Mouse (Mus musculus) heart, adult 11 months (tissue): Measurements from ENCODE around the gene 1700056E22Rik.

Experiments used
- DNase-seq: peaks from one replicate; pipeline ENCODE4 v3.0.0; 2022

The 1700056E22Rik gene

DNA sequence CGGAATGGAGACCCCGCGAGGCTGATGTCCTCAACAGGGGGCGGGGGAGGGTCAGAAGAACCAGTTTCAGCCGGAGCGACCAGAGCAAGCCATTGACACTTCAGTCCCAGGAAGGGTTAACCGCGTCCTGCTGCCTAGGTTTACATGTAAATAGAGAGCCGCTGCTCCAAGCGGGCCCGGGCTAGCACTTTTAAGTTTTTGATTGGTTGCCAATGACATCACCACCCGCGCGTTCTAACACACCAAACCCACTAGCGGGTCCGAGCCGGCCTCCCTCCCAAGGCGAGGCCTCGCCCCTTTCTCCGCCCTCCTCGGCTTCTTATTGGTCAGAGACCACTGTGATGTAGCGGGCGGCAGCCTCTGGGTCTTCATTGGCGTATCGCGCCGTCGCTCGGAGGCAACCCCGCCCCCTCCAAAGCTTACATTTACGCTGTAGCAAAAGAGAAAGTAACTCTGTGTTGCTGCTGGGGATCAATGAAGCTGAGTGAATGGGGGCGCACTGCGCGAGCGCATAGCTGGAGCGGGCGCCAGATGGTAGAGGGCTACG is at the start of gene 1700056E22Rik:
1700056E22Rik (minus strand) TSS at position 291 of the 547 bp plus-strand sequence.
- peak; percentile 100 for DNase-seq

DNA sequence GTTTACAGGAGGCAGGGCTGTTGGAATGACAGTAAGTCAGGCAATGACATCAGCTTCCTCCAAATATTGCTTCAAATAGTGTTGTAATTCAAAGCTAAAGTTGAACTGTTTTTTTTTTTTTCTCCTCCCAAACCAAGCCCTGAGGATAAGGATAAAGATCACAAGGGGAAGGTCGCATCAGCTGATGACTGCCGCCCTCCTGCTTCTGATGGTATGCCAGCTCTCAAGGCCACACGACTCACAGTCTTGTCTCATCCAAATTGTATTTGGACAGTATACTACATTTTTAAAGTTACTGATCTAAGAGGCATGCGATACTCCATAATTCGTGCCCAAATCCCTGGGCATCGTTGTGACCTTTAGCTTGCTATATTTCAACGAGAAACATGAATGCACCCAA is 49.1 kb upstream of the 1700056E22Rik start:
- peak; percentile 80 for DNase-seq

DNA sequence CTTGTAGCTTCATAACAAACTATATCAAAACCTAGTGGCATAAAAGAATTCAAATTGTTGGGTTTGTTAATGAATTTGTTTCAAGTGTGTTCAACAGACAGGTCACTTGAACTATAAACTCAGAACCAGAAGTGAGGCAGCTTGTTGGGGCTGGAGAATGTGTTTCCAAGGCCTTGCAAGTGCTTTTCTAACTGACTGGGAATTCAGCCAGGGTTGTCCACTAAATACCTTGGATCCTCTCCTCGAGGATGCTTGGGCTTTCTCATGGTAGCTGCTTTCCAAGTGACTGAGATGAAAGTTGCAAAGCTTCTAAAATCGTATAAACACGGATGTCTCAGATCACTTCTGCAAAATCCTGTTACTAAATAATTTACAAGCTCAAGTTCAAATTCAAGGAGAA is 48.6 kb upstream of the 1700056E22Rik start:
- DNase-seq, result peak; percentile 55

DNA sequence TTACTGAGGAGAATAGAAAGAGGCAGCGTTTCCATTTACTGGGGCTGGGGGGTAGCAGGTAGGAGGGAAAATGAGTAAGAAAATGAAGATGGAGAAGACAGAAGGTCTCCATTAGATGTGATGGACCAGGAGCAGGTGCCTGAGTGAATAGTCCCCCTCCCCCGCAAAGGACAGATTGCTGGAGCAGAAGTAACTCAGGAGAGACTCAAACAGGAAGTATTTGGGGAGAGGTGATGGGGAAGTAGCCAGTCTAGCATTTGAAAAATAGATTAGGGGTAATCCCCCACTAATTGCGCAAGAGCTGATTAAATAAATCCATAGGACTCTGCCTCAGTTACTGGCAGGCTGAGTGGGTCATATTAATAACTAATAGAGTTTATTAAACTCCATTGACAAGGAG is 45.2 kb upstream of the 1700056E22Rik start:
- peak; percentile 60 for DNase-seq

DNA sequence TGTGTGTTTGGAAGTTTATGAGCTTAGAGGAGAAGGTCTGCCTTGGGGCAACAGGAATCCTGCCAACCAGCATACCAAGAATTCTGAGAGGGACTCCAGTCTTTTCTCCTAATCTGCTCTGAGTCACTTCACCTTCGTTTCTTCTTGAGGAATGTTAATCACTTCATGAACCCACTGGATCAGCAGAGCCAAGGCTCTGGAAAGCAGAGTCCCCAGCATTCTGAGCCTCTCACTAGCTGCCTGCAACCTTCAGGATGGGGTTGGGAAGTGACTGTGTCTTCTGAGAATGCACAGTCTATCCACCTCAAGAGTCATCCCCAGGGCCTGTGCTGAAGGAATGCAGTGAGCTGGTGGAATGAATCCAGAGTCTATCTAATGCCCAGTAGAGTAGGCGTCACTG is 42.7 kb upstream of the 1700056E22Rik start:
- peak; percentile 81 for DNase-seq

DNA sequence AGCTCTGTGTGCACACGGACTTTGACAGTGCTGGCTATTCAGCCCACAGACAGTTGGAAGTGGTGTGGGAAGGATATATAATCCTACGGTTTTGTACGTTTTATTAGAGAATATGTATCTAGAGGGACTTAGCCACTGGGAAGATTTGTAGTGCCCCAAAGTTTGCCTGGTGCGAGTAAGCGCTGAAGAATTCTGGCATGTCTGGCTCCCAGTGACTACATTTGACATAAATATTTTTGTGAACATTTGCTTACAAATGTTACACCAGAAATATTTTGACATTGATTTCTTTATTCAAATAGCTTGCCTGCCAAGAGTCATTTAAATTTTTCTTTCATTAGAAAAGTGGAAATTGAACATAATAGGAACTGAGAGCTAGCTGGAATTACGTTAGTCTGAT is 42.0 kb upstream of the 1700056E22Rik start:
- peak; percentile 33 for DNase-seq

DNA sequence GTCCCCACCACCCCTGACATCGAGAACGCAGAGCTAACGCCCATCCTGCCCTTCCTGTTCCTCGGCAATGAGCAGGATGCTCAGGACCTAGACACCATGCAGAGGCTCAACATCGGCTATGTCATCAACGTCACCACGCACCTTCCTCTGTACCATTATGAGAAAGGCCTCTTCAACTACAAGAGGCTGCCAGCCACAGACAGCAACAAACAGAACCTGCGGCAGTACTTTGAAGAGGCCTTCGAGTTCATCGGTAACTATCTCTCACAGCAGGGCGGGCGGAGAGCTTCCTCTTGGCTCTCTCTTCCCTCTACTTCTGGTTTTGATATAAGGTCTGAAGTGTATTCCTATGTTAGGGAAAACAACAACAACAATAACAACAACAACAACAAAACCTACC is 34.9 kb upstream of the 1700056E22Rik start:
- peak; percentile 78 for DNase-seq

DNA sequence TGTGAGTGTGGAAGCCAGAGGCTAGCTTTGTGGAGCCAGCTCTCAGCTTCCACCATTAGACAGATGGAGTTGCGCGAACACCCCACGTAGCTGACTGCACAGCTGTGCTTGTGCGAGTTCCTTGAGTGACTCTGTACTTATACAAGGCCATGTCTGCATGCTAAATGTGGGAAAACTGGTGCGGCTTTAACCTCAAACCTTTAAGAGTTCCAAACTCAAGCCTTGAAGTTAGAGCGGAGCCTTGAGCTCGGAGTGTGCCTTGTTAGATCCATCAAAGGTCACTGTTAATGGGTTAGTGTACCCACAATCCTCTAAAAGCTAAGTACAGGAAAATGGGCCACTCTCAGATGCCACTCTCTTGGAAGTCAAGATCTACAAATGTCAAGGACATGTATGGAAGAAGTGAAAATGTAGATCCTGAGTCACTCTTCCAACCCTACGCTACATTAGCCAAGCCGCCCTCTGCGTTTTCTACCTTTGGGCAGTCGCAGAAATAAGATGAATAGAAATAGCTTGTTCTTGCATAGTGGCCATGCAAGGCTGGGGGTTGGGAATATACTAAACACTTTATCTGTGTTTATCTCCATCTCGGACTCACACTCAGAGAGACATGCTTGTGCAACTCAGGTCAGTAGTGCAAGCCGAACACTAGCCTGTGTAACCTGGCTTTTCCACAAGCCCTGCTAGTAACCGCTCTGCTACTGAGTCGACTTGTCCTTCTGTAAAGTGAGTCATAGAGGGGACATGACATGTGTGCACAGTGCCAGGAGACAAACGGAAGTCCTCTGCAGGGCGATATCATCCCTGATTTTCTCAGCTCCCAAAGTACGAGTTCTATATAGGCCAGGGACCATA is 33.8 kb upstream of the 1700056E22Rik start:
- peak; percentile 79 for DNase-seq

DNA sequence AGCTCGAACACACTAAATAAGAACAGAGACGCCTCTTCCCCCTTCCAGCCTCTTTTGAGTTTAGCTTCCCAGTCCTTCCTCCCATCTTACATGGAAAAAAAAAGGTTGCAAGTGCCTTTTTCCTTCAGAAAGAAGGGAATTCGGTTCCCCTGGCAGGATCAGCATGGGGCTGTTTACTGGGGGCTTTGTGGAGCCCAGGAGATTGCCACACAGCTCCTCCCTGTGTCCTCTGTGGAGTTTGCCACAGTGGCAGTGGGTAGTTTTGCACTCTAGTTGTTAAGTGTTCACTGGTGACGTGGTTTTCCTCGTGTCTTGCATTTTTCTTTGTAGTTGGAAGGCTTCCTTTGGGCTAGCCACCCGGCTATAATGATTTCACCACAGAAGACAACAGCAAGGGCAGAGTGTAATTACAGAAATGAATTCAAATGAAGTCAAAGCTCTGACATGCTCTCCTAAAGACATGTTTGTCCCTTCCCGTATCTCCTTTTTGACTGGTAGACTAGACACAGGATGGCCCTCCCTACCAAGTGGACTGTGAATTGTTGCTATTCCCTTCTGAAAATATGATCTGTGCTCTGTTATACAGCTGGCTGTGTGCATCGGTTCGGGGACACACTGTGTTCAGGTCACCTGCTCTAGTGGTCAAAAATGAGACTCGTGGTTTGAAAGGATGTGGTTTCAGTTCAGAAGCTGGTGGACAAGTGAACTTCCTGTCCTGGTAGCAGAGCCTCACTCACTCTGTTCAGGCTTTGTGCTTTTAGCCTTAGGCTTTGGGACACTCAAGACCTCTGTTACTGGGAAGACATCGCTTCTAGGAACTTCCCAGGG is 32.6 kb upstream of the 1700056E22Rik start:
- peak; percentile 72 for DNase-seq

DNA sequence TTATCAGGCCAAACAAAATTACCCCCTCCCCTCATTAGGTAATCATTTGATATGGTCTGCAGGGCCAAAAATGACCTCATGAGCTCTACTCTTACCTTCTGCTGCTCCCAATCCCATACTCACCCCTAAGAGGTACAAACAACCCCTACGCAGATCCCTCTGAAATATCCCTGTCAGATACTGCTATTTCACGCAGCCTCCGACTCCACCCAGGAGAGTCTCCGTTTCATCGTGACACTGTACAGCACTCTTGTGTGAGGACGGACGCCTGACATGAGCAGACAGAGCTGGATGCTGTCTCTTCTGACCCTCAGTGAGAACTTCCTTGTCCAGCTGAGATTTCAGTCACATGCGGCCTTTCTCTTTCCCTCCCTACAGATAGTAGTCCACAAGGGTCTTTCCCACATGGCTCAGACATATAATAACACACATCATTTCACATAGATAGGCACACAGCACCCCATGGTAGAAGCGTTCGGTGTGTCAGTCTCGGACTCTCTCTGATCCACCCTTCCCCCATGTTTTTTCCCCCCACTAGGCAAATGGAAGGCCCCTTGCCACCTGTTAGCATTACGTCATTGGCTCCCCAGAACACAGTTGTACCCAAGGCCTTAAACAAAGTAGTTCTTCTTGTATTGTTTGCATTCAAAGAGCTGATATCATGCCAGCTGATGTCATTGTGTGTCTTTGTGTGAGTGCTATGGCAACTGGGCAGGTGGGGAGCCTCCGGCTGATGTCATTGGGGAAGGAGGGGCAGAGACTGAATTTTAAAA is 31.7 kb upstream of the 1700056E22Rik start:
- DNase-seq, result peak; percentile 79

DNA sequence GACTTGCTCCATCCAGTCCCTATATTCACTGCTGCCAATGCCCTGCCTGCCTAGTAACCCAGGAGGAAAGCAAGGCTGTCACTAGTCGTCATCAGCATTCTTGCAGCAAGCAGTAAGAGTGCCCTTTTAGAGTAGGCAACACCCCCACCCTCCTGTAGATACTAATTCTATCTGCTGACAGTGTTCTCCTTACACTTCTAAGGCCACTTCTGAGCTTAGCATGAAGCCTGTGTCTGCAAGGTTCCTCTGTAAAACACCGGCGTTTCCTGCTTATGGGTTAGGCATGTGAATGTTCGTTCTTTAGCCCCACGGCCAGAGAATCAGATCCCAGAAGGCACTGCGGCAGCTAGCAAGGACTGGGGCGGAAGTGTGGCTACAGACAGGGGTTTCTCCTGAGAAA is 30.2 kb upstream of the 1700056E22Rik start:
- DNase-seq, result peak; percentile 81

DNA sequence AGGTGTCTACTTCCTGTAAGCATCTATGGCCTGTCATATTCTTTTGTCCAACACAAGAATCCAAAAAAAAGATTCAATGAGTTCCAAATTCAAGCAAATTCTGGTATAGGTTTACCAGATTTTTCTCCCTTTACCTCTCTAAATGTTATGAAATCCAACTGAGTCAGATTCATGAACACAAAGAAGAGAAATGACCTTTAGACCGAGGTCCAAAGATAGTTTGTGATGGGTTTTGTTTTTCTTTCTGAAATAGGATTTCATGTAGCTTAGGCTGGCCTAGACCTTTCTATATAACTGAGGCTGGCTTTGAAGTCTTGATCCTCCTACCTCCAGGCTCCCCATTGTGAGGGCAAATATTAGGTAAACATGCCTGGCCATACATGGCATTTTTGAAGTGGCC is 27.8 kb upstream of the 1700056E22Rik start:
- DNase-seq, result peak; percentile 18

DNA sequence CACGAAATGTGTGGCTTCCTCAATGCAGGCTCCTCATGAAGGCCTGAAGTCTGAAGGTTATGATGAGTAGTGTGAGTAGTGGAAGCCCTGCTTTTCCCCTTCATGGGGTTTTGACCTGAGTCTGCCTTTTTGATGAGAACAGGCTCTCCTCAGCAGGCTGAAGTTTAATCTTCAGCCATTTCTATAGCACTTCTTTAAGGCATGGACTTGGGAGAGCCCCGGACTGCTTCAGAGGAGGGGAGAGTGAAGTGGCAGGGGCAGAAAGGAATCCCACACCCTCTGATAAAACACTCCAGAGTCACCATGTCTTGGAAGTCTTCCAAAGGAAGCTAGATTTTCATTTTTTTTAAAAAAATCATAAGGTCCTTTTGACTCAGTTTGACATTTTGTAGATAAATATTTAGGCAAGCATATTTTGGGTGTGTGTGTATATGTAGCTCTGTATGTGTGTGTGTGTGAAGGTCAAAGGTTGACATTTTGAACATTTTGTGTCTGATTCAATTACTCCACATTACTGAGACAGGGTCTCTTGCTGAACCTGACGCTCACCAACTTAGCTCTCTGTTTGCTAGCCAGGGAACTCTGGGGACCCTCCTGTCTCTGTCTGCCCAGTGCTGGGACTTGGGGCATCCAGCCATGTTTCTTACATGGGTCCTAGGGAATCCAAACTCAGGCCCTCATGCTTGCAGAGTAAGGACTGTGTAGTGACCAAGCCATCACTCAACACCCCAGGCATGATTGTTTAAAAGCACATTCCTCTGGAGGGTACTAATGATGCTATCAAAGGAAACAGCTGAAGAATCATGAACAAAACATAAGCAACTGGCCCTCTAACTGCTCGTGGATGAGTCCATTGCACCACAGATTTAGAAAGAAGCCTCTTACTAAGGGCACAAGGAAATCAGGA is 27.0 kb upstream of the 1700056E22Rik start:
- peak; percentile 62 for DNase-seq

DNA sequence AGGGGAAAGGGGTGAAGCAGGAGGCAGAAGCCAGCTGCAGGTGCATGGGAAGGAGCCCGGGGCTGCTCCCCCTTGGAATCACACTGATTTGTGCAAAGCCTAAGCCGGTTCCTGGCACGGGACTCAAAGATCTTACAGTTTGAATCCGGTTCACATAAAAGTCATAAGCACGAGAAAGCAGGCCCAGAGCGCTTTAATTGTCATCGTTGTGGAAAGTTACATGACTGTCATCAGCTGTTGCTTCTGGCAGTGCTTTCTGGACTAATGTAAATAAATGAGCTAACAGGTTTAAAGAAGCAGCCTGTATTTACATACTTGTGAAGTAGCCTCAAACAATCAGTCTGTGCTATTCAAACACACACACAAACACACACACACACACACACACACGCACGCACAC is 26.3 kb upstream of the 1700056E22Rik start:
- peak; percentile 92 for DNase-seq

DNA sequence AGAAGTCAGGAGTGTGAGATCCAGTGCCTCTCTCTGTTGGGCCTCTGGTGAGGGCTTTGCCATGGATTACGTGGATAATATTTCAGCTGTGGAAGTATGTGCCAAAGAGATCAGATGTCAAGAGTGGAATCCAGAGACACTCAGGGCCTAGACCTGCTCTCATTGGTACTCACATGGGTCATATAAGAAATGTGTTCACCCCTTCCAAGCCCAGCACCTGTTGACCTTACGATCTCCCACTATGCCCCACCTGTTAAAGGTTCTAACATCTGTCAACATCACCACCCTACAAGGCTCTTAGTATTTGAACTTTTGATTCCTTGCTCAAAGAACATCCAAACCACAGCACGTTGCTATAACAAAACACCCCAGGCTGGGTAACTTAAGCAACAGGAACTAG is 25.7 kb upstream of the 1700056E22Rik start:
- peak; percentile 51 for DNase-seq

DNA sequence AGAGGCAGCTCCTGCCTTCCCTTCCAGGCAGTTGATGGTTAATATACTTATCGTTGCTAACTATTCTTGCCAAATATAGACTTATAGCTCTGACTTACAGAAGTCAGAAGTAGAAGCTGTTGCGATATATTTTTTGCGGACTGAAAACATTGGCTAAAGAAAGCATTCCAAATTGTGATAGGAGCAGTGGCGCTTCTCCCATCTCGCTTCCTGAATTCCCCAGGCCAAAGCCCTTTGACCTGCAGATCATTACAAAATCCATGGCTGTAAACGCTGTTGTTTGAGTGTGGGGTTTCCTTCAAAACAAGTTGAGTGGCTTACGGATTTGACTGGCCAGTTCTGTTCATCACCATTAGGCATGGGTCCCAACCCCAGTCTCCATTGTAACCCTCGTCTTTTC is 24.1 kb upstream of the 1700056E22Rik start:
- peak; percentile 57 for DNase-seq

DNA sequence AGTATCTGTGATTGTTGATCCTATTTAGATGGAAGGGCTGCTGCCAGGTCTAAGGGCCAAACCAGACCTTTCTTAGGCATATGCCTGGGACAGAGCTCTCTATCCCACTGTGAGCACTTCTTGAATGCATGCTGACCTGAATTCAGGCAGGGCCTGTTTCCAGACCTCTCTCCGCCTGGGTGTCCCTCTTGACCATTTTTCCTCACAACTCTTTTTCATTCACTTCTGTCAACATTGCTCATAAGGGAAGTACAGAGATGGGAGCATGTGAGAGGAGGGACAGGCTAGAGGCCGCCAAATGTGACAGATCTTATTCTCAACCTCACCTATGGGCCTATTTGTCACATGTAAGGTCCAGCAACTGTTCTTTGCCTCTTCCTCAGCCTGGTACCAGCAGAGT is 20.1 kb upstream of the 1700056E22Rik start:
- peak; percentile 68 for DNase-seq

DNA sequence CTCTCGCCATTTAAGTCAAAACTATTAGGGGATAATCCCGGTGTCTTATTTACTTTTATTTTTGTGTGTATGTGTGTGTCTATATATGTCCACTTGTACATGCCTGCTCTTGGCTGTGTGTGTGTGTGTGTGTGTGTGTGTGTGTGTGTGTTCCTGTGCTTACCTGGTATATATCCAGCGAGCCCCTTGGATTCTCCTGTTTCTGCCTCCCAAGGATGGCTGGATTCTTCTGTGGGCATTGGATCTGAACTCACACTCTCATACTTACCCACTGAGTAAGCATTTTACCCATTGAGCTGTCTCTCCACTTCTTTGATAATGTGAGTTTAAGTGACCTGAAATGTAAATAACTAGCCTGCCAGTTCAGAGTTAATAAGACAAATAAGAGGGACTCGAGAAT is 19.6 kb upstream of the 1700056E22Rik start:
- DNase-seq, result peak; percentile 59

DNA sequence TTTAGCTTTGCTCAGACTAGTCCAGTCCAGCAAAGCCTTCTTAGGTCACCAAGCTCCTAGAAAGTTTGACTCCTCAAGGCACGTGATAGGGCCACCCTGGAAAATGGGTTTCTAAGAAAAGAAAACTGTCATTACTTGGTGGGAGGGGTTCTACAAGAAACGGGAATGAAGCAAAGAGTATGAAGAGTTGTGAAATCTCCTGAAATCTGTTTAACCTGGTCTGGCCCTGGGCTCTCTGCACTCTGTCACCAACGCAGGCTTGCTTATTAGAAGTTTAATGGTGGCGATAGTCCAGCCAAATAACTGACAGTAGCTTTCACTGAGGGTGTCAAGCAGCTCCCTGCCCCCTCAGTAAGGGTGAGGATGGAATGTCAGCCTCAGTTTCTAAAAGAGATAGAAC is 19.0 kb upstream of the 1700056E22Rik start:
- peak; percentile 73 for DNase-seq

DNA sequence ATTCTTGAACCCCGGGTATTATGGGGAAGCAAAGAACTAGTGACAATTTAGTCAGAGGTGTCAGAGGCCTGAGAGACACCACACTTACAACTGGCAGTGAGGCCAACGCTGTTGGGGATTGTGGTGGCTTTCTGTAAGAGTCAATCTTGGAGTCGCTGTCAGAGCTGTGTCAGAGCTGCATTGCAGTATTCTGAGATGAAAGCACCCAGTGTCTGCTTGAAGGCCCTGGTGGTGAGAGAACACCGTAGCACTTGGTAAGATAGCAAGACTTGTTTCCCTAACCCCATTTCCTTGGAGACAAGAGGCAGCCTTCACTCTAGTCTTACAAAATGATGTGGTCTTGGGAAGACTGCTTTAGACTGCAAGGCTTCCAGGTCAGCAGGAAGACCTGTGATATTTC is 18.2 kb upstream of the 1700056E22Rik start:
- peak; percentile 87 for DNase-seq

DNA sequence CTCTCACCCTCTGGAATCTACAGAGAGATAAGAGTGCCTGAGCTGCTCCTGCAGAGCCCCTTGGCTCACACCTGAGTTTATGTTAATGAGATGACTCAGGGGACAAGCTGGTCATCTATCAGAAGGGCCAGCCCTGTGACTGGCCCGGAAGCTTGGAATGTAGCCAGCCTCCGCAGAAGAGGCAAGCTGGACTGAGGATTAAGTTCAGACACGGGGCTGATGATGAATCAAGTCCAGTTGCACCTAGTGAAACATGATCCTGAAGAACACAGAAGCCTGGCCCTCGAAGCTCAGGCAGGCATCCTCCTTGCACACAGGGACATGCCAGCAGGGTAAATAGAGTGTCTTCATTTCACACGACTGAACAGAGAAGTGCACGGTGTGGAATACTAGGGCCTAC is 17.7 kb upstream of the 1700056E22Rik start:
- peak; percentile 96 for DNase-seq

DNA sequence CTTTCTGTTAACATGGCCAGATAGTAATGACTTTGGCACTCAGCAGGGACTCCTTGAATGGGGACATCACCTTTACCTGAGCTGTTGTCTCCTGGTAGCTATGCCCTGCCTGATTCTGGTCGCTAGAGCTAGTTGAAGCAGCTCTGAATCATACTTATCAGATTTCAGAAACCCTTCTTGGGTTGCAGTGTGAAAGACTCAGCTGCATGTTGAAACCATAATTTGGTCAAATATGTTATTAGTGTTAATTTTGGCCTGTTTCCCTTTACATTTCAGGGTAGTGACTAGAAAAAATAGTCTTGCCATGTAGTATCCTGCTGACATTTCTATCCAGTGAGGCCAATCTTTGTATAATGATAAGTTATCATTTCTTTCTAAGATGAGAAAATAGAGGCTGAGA is 17.2 kb upstream of the 1700056E22Rik start:
- DNase-seq, result peak; percentile 9
